Mouse (Mus musculus) olfactory bulb, adult 2 months (tissue): Measurements from ENCODE around the gene Cep95. TPM values are rescaled to one million over a fixed set of nuclear protein-coding genes. Genes with fewer than 3 reads are reported as not detected.
"Not testable (repeated sequence)": the region's sequence is repeated elsewhere in the genome, so short reads cannot be mapped to it uniquely, and the experiment has no call there.

Source experiments
- H3K27ac ChIP-seq: fragments of 200-500 bp; 2 replicates; pipeline ENCODE4 v1.5.1; 2012; ENCODE audit warnings: low read depth, low read length; ENCODE audit not compliant: insufficient read depth
- H3K4me1 ChIP-seq: fragments of 200-500 bp; 2 replicates; pipeline ENCODE4 v1.6.1; 2012; ENCODE audit warnings: low read length; ENCODE audit not compliant: control insufficient read depth, insufficient read depth
- H3K4me3 ChIP-seq: fragments of 200-500 bp; 2 replicates; pipeline ENCODE4 v1.5.1; 2012; ENCODE audit warnings: mild to moderate bottlenecking, low read depth, low read length, moderate library complexity; ENCODE audit not compliant: insufficient read depth
- CTCF ChIP-seq: fragments of 200-500 bp; IDR thresholded peaks from 2 replicates; pipeline ENCODE4 v1.5.1; 2012; ENCODE audit warnings: low read depth, mild to moderate bottlenecking, low read length, moderate library complexity; ENCODE audit not compliant: insufficient read depth
- POLR2A ChIP-seq: fragments of 200-500 bp; IDR thresholded peaks from 2 replicates; pipeline ENCODE4 v1.6.1; 2012; ENCODE audit warnings: mild to moderate bottlenecking, low read depth, low read length, moderate library complexity; ENCODE audit not compliant: insufficient read depth
- WGBS: fragments of 180-500 bp; shearing (Covaris S2); methylation state at CpG from one replicate; pipeline ENCODE4 v1.1.7; 2018; 5-methylcytosine and 5-hydroxymethylcytosine counted together
- polyA plus RNA-seq: library from polyadenylated mRNA; stranded (reverse); fragments of >200 nt; gene quantifications from 2 replicates; pipeline ENCODE4 v1.2.4, GENCODE M21; 2012; ENCODE audit warnings: low replicate concordance; ENCODE audit not compliant: missing spikeins, insufficient read depth, insufficient read length

The Cep95 gene
- polyA plus RNA-seq, 1 experiment: not detected

- TF ChIP-seq POLR2A (no peak), CTCF (no peak)
- Histone ChIP-seq H3K4me1 (no peaks in the 10 kb centered on the region), H3K4me3 (no peak overlapping the region), H3K27ac (no peak overlapping the region)
- WGBS: 63% methylated on average over 6 of the region's 6 CpGs
Measured at GRCm38 (mm10) chr11:106780590-106781220, 8.3 kb upstream of the Cep95 start.

DNA sequence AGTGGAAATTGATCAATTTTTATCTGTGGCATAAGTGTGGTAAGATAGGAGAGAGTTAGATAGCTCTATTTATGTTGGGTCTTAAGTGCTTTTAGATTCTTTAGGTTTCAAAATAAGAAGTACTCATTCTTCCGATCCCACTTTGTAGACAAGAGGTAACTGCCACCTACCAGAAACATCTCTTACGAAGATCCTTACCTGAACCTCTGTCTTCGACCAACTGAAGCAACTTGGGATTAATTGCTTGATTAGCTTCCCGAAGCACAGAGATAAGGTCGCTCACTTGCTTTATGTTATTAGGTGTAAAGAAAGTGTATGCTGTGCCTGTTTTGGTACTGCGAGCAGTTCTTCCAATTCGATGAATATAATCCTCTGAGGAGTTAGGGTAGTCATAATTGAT lies 6.8 kb upstream of the Cep95 start:
- H3K4me1 ChIP-seq, H3K27ac ChIP-seq, H3K4me3 ChIP-seq: not testable (repeated sequence)
- 76% methylated on average over 7 of the region's 7 CpGs for WGBS

GRCm38 (mm10) chr11:106782841-106783764 lies 5.9 kb upstream of the Cep95 start:
- 57% methylated on average over 9 of the region's 9 CpGs for WGBS
- Histone ChIP-seq H3K27ac (no peak overlapping the region), H3K4me3 (no peak overlapping the region), H3K4me1 (no peaks in the 10 kb centered on the region)
- TF ChIP-seq POLR2A: no peak
- no peak for TF ChIP-seq CTCF

DNA sequence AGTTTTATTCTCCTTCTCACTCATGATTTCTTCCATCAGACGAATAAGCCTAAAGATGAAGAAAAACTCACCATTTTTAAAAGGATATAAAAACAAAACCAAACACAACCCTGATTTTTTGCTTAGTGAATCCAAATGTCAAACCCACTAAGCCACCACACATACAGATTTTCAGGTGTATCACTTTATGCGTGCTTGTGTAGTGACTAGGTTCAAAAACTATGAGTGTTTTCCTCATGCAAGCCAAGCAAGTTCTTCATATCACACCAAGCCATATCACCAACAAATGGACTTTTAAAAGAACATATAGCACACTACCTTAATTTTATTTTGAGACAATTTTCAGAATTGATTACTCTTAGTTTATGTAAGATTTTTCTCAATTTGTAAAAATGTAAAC lies 4.6 kb upstream of the Cep95 start:
- H3K27ac ChIP-seq: no peak overlapping the region
- no peak for TF ChIP-seq POLR2A
- TF ChIP-seq CTCF: no peak
- no peak overlapping the region for H3K4me3 ChIP-seq
- WGBS: 47% methylated on average over 2 of the region's 2 CpGs
- H3K4me1 ChIP-seq: no peaks in the 10 kb centered on the region

- WGBS: 15% methylated on average over 1 of the region's 1 CpGs
Measured at GRCm38 (mm10) chr11:106785043-106785442, 4.0 kb upstream of the Cep95 start.

DNA sequence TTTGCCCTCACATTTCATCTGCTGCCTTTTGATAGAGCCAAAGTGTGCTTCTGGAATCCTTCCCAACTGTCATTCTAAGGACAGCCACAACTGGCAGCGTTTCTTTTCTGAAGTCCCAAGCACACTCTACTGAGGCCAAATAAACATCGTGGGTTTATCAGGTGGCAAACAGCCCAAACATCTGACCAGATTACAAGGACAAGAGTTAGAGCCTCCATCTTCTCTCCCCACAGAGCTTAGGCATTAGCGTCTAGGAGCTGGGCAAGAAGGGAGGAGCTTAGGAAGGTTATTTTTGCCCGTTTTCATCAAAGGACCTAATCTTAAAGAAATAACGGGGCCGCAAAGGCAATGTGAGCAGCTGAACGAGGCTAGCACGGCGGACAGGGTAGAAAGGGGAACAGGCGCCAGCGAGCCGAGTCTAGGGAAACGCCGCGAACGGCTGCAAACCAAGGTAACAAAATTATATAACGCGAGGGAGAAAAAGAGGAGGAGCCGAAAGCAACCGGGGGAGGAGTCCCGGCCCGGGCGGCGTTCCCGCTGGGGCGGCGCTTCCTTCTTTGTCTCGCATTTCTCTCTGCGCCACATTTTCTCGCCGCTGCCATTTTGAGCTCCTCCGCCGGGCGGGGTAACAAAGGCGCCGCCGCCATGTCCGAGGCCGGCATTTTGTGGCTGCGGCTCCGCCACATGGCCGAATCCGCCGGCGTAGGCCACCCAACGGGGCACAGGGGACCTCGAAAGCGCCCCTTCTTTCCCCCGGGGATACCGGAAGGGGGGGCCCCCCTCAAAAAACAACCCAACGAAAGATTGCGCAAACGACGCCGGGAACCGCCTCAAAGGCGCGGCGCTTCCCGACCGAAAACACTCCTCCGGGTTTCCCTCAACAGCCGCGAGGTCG lies 1.7 kb upstream of the Cep95 start:
- Histone ChIP-seq H3K4me3 (peak overlapping the region; percentile 96), H3K27ac (peak overlapping the region; percentile 98), H3K4me1 (no peaks in the 10 kb centered on the region)
- peak; percentile 54; the same call in 1 of the 2 replicates for TF ChIP-seq POLR2A
- no peak for TF ChIP-seq CTCF
- under 1% methylated on average over 65 of the region's 65 CpGs for WGBS

More at GRCm38 (mm10) chr11:106785043-106785442, 4.0 kb upstream of the Cep95 start:
- H3K4me3 ChIP-seq: no peak overlapping the region
- TF ChIP-seq POLR2A (no peak), CTCF (no peak)
- no peaks in the 10 kb centered on the region for H3K4me1 ChIP-seq
- no peak overlapping the region for H3K27ac ChIP-seq

- Histone ChIP-seq H3K4me1 (no peaks in the 10 kb centered on the region), H3K27ac (peak overlapping the region; percentile 99), H3K4me3 (peak overlapping the region; percentile 96)
- under 1% methylated on average over 78 of the region's 79 CpGs for WGBS
- TF ChIP-seq CTCF: no peak
- TF ChIP-seq POLR2A: peak; percentile 97
Measured at GRCm38 (mm10) chr11:106788026-106788774, 852 bp upstream of the Cep95 start.

DNA sequence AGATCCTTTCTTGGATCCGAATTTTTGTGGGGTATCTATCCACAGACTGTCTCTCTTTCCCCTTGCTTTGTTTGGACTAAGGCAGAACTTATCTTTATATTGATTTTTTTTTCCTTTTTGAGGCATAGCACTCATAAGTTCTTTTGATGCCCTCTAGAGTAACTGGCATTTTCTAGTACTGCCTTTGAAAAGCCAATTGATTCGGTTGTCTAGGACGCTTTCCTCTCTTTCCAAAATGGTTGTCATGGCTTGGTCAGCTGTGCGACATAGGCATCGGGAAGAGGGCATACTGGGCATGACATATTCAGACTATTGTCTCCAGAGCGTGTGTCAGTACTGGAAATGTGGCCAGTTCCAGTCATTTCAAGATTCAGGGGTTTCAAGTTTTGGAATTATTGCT lies 597 bp downstream of the Cep95 start:
- WGBS: under 1% methylated on average over 6 of the region's 6 CpGs
- peak overlapping the region; percentile 80 for H3K4me3 ChIP-seq
- no peaks in the 10 kb centered on the region for H3K4me1 ChIP-seq
- TF ChIP-seq CTCF (no peak), POLR2A (no peak)
- H3K27ac ChIP-seq: peak overlapping the region; percentile 74
